Mouse (Mus musculus) spleen, adult 2 months (tissue): Measurements from ENCODE around the gene Naa25.
A peak's percentile ranks its signal among the peaks of the same experiment; 100 is the strongest.

ENCODE experiments used
- CTCF ChIP-seq: fragments of 200-500 bp; IDR thresholded peaks from 2 replicates; pipeline ENCODE4 v1.5.1; 2011; ENCODE audit warnings: mild to moderate bottlenecking, inconsistent platforms; ENCODE audit not compliant: insufficient read depth, insufficient read length, insufficient replicate concordance; ENCODE audit errors: extremely low read depth
- POLR2A ChIP-seq: fragments of 200-500 bp; IDR thresholded peaks from 2 replicates; pipeline ENCODE4 v1.6.1; 2011; ENCODE audit warnings: low read depth, low read length, inconsistent platforms

GRCm38 (mm10) chr5:121397187-121398145, at the start of gene Naa25:
- TF ChIP-seq CTCF (no peak), POLR2A (peak; percentile 47; the same call in 1 of the 2 replicates)
